Mouse (Mus musculus) stomach, embryonic 14.5 days (tissue): ENCODE data around the gene Dnm3. TPM values are rescaled to one million over a fixed set of nuclear protein-coding genes. Genes with fewer than 3 reads are reported as not detected.

Experiments
- ATAC-seq: fragments of 200-750 bp; cut with Nextera tagmentation; 2 replicates; pipeline ENCODE4 v1.8.0; 2017; ENCODE audit warnings: low read depth, moderate TSS enrichment; ENCODE audit not compliant: insufficient number of reproducible peaks, insufficient read depth, low FRiP score
- H3K27ac ChIP-seq: fragments of 300-500 bp; sonication (generic); 2 replicates; pipeline ENCODE4 v1.5.1; 2014; ENCODE audit warnings: mild to moderate bottlenecking, low read length, moderate library complexity, mixed read lengths
- H3K27me3 ChIP-seq: fragments of 300-500 bp; sonication (generic); 2 replicates; pipeline ENCODE4 v1.6.1; 2014; ENCODE audit warnings: low read length, control low read depth, mixed read lengths; ENCODE audit not compliant: control insufficient read depth, insufficient read depth
- H3K36me3 ChIP-seq: fragments of 300-500 bp; sonication (generic); 2 replicates; pipeline ENCODE4 v1.6.1; 2014; ENCODE audit warnings: mild to moderate bottlenecking, control low read depth, low read length, moderate library complexity, mixed read lengths; ENCODE audit not compliant: control insufficient read depth, insufficient read depth
- H3K4me1 ChIP-seq: fragments of 300-500 bp; sonication (generic); 2 replicates; pipeline ENCODE4 v1.6.1; 2014; ENCODE audit warnings: low read length, control low read depth, mixed read lengths; ENCODE audit not compliant: control insufficient read depth, insufficient read depth
- H3K4me2 ChIP-seq: fragments of 300-500 bp; sonication (generic); replicated peaks from 2 replicates; pipeline ENCODE4 v1.6.1; 2014; ENCODE audit warnings: low read depth, low read length, control low read depth
- H3K4me3 ChIP-seq: fragments of 300-500 bp; sonication (generic); 2 replicates; pipeline ENCODE4 v1.5.1; 2014; ENCODE audit warnings: low read depth, low read length, control low read depth
- H3K9ac ChIP-seq: fragments of 300-500 bp; sonication (generic); replicated peaks from 2 replicates; pipeline ENCODE4 v1.6.1; 2014; ENCODE audit warnings: low read depth, mild to moderate bottlenecking, control low read depth, low read length, moderate library complexity, mixed read lengths
- H3K9me3 ChIP-seq: fragments of 300-500 bp; sonication (generic); 2 replicates; pipeline ENCODE4 v1.6.1; 2016; ENCODE audit warnings: low read depth, low read length, control low read depth; ENCODE audit not compliant: control insufficient read depth
- WGBS: fragments of 180-500 bp; shearing (Covaris S2); extraction: QIAGEN DNeasy Blood & Tissue Kit; methylation state at CpG from one replicate; pipeline ENCODE4 v1.1.7; 2014; 5-methylcytosine and 5-hydroxymethylcytosine counted together
- microRNA counts: library from miRNA; unstranded; fragments of <30 nt; microRNA quantifications from one replicate; lab custom pipeline; 2016
- microRNA-seq: library from miRNA; unstranded; fragments of <30 nt; microRNA quantifications from one replicate; pipeline ENCODE4, GENCODE M21; 2016
- polyA plus RNA-seq: library from polyadenylated mRNA; unstranded; fragments of >200 nt; fragmentation: Nextera tagmentation; extraction: Ambion mirVana; gene quantifications from 2 replicates; pipeline ENCODE4 v1.2.1, GENCODE M21; 2014

Dnm3 gene
- polyA plus RNA-seq, 1 experiment from 2014 or later: 8.6 TPM

DNA sequence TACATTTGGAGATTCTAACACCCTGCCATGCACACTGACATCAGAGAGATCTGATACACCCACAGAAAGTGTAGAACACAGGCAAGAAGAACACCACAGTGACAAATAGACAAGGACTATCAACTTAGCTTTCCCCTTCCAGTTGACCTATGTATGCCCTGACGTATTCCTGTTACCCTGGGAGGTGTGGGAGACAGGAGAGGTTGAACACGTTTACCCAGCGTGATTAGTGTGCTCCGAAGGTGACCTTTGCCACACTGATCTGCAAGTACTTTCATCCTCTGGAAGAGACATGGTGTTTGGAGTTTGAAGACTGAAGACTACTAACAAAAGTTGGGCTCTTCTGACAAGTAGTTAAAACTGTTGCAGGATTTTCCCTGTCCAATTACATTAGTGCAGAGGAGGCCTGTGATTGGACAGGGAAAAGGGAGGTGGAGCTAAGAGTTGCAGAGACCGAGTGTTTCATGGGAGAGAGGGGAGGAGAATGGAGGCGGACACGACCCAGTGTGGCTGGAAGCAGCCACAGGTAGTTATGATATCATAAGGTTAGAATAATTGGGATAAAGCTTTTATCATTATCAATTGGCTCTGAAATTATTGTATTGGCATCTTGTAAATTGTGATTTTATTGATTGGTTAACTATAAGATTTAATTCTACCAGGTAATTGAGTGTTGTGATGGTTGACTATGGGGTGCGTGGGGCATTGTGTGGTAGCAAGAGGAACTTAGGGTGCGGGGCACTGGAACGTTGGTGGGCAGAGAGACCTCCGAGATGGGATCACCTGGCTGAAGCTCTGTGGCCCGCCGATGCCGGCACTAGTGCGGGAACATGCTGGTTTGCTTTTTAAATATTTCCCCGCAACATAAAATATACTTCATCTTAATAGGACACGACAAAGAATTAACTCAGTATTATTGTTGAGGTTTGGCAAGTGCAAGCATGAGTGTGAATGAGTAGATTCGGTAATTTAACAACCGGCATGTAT lies 519.6 kb downstream of the Dnm3 start:
- ATAC-seq: no peak
- Histone ChIP-seq H3K27me3 (no peaks in the 10 kb centered on the region), H3K27ac (no peak overlapping the region), H3K4me3 (no peak overlapping the region), H3K36me3 (no peaks in the 10 kb centered on the region), H3K9me3 (no peaks in the 10 kb centered on the region), H3K9ac (no peak overlapping the region), H3K4me1 (no peaks in the 10 kb centered on the region), H3K4me2 (no peak overlapping the region)
- 74% methylated on average over 19 of the region's 19 CpGs for WGBS

GRCm38 (mm10) chr1:161955846-161956245 lies 522.0 kb downstream of the Dnm3 start:
- Histone ChIP-seq H3K27me3 (no peaks in the 10 kb centered on the region), H3K4me2 (no peak overlapping the region), H3K4me3 (no peak overlapping the region), H3K4me1 (no peaks in the 10 kb centered on the region), H3K27ac (no peak overlapping the region), H3K36me3 (no peaks in the 10 kb centered on the region), H3K9ac (no peak overlapping the region), H3K9me3 (no peaks in the 10 kb centered on the region)
- WGBS: 72% methylated on average over 5 of the region's 5 CpGs
- no peak for ATAC-seq

- Histone ChIP-seq H3K27ac (no peak overlapping the region), H3K9me3 (no peaks in the 10 kb centered on the region), H3K27me3 (no peaks in the 10 kb centered on the region), H3K4me1 (no peaks in the 10 kb centered on the region), H3K4me3 (no peak overlapping the region), H3K36me3 (no peaks in the 10 kb centered on the region), H3K4me2 (no peak overlapping the region), H3K9ac (no peak overlapping the region)
- ATAC-seq: no peak
- WGBS: 29% methylated on average over 1 of the region's 1 CpGs
Measured at GRCm38 (mm10) chr1:161952599-161952998, 525.2 kb downstream of the Dnm3 start.

GRCm38 (mm10) chr1:161951009-161951779 lies 526.6 kb downstream of the Dnm3 start:
- Histone ChIP-seq H3K4me2 (no peak overlapping the region), H3K27me3 (no peaks in the 10 kb centered on the region), H3K4me1 (no peaks in the 10 kb centered on the region), H3K27ac (no peak overlapping the region), H3K4me3 (no peak overlapping the region), H3K36me3 (no peaks in the 10 kb centered on the region), H3K9ac (no peak overlapping the region), H3K9me3 (no peaks in the 10 kb centered on the region)
- WGBS: 63% methylated on average over 5 of the region's 5 CpGs
- no peak for ATAC-seq

DNA sequence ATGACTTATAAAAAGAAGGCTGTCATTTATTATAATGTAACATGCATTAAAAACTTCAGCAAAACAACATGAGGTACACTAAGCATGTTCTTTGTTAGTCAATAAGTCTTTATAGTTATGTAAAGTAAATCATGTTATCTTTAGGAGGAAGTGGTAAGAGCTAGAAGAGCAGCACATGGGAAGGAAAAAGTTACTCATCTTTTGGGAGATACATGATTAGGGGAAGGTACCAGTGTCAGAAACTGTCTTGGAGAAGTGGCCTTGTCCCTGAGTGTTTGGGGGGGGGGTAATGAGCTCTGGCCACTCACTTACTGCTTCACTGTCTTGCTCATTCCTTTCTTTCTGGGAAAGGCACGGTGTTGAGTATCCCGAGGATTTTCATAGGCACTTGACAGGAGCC lies 535.8 kb downstream of the Dnm3 start:
- Histone ChIP-seq H3K4me1 (no peaks in the 10 kb centered on the region), H3K9me3 (no peaks in the 10 kb centered on the region), H3K27me3 (no peaks in the 10 kb centered on the region), H3K4me2 (no peak overlapping the region), H3K9ac (no peak overlapping the region), H3K27ac (no peak overlapping the region), H3K36me3 (no peaks in the 10 kb centered on the region), H3K4me3 (no peak overlapping the region)
- 79% methylated on average over 2 of the region's 2 CpGs for WGBS
- no peak for ATAC-seq

MicroRNAs within 50 kb of the gene (microRNA counts, 519-probe panel; counts per million panel counts)
- microRNA mmu-miR-199a-3p (lab: Ali Mortazavi, UCI) (5,860 counts per million, percentile 100 among the panel's probes with 10 or more counts), microRNA mmu-miR-199a-5p (lab: Ali Mortazavi, UCI) (5,852 counts per million, percentile 99 among the panel's probes with 10 or more counts), microRNA mmu-miR-214 (lab: Ali Mortazavi, UCI) (4,083 counts per million, percentile 80 among the panel's probes with 10 or more counts)

Small RNA genes lying within 50 kb of the gene (microRNA-seq; reads per million reads assigned to microRNA genes)
- gene Mir199a-2 (156 reads per million, percentile 54 among the genes with 10 or more reads in this experiment), gene Mir214 (18,274 reads per million, percentile 96 among the genes with 10 or more reads in this experiment)

Other genes with a start within 250 kb of the Dnm3 start
- 15.7 and 16.1 TPM in 2 replicates for gene Mettl13, start 70.5 kb upstream of the Dnm3 start, polyA plus RNA-seq
- gene Vamp4, start 92.5 kb upstream of the Dnm3 start, polyA plus RNA-seq: 55.8 and 63.0 TPM in 2 replicates
- not detected in 2 replicates for gene Myoc, start 161.1 kb upstream of the Dnm3 start, polyA plus RNA-seq
- not detected in 2 replicates for gene Myocos, start 180.2 kb upstream of the Dnm3 start, polyA plus RNA-seq